ENCODE assay signal across 24 mouse cellular contexts in the genomic region with DNA sequence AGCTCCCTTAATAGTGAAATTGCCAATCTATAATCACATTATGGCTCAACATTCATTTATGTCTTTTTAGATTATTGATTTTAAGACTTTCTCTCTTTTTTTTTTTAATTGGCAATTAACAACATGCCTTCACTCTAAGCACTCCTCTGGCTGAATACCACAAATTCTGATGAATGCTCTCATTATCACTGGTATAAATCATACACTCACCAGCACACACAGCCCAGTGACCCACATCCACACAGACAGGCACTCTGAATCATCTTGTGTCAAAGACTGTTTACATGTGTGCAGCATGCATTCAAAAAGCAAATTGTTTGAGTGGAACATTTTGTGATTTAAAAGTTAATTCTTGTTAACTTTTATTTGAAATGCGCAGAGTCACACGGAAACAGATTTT.
DNase-seq lines count a peak whose midpoint lies in the region; ATAC-seq lines count a peak whose summit lies in the region.
"Had no signal": no experiment of that assay in that cellular context is flagged by ENCODE, and none has a peak within 500 bp of the region (broad histone marks: within the 10 kb centered on the region; RNA-seq: fewer than 3 reads in every experiment).

No protein-coding gene starts in this region.

- ATAC-seq in forebrain, embryonic 11.5 days (replicated peaks; ENCODE audit: low FRiP score) = 0 out of 2 replicates have a peak, but pooled peaks have one; percentile 60
- no peak for ATAC-seq in forebrain, embryonic 12.5 days (ENCODE audit: low FRiP score)
- ATAC-seq in forebrain, embryonic 14.5 days = no peak
- ATAC-seq: CD4-positive, CD25-positive, alpha-beta regulatory T cell, adult 4 months; forebrain, embryonic 15.5 days; forebrain, postnatal 0 days had no signal

- no peaks in the 10 kb centered on the region for H3K27me3 ChIP-seq in forebrain, embryonic 11.5 days (ENCODE audit: control insufficient read depth, insufficient read depth, low read length)
- no peaks in the 10 kb centered on the region for H3K27me3 ChIP-seq in forebrain, embryonic 12.5 days
- H3K27me3 ChIP-seq in forebrain, embryonic 14.5 days (replicated peaks; ENCODE audit: control insufficient read depth, insufficient read depth, low read length) = no peaks in the 10 kb centered on the region
- H3K27me3 ChIP-seq: CH12.LX; embryonic facial prominence, embryonic 13.5 days; embryonic facial prominence, embryonic 15.5 days; forebrain, embryonic 15.5 days had no signal

- no peaks in the 10 kb centered on the region for H3K36me3 ChIP-seq in forebrain, embryonic 11.5 days (ENCODE audit: control insufficient read depth, insufficient read depth, low read length)
- no peaks in the 10 kb centered on the region for H3K36me3 ChIP-seq in forebrain, embryonic 12.5 days (replicated peaks)
- H3K36me3 ChIP-seq in forebrain, embryonic 14.5 days (ENCODE audit: control insufficient read depth, insufficient read depth, low read length) = no peaks in the 10 kb centered on the region
- H3K36me3 ChIP-seq: embryonic facial prominence, embryonic 13.5 days; embryonic facial prominence, embryonic 15.5 days; forebrain, embryonic 10.5 days; forebrain, embryonic 15.5 days; G1E had no signal

- H3K9ac ChIP-seq in forebrain, embryonic 11.5 days (ENCODE audit: low read length) = no peak overlapping the region
- no peak overlapping the region for H3K9ac ChIP-seq in forebrain, embryonic 12.5 days
- H3K9ac ChIP-seq in forebrain, embryonic 14.5 days (ENCODE audit: low read length) = no peak overlapping the region
- H3K9ac ChIP-seq: embryonic facial prominence, embryonic 13.5 days; embryonic facial prominence, embryonic 15.5 days; forebrain, embryonic 15.5 days; forebrain, postnatal 0 days had no signal

- no peaks in the 10 kb centered on the region for H3K9me3 ChIP-seq in forebrain, embryonic 11.5 days (ENCODE audit: control insufficient read depth, low read length)
- no peaks in the 10 kb centered on the region for H3K9me3 ChIP-seq in forebrain, embryonic 12.5 days
- H3K9me3 ChIP-seq in forebrain, embryonic 14.5 days (replicated peaks; ENCODE audit: control insufficient read depth, low read length) = no peaks in the 10 kb centered on the region
- H3K9me3 ChIP-seq: embryonic facial prominence, embryonic 13.5 days; embryonic facial prominence, embryonic 15.5 days; forebrain, embryonic 10.5 days; forebrain, embryonic 15.5 days; G1E had no signal

- DNase-seq in forebrain, embryonic 11.5 days (ENCODE audit: low spot score) = no peak
- peak; percentile 49 for DNase-seq in retina, embryonic 14.5 days (ENCODE audit: low spot score)
- DNase-seq in cerebellum, postnatal 36 days = no peak
- no peak for DNase-seq in forebrain, embryonic 14.5 days (ENCODE audit: low spot score)
- DNase-seq: adrenal gland, adult 2 months; adrenal gland, postnatal 10 days; adrenal gland, postnatal 25 days; B cell, adult 2 months; cerebellum, adult 11-12 months; cerebellum, adult 2 months; cerebellum, adult 9-10 months; cerebellum, postnatal 10 days; cerebellum, postnatal 25 days; embryo, embryonic 11 days; forebrain, postnatal 0 days had no signal

- no peaks in the 10 kb centered on the region for H3K4me1 ChIP-seq in forebrain, embryonic 11.5 days (replicated peaks; ENCODE audit: control insufficient read depth, insufficient read depth, low read length)
- H3K4me1 ChIP-seq in forebrain, embryonic 12.5 days = no peaks in the 10 kb centered on the region
- H3K4me1 ChIP-seq in forebrain, embryonic 14.5 days (ENCODE audit: control insufficient read depth, insufficient read depth, low read length) = no peaks in the 10 kb centered on the region
- H3K4me1 ChIP-seq: embryonic facial prominence, embryonic 13.5 days; embryonic facial prominence, embryonic 15.5 days; forebrain, embryonic 10.5 days; forebrain, embryonic 15.5 days had no signal

- H3K27ac ChIP-seq in forebrain, embryonic 11.5 days (ENCODE audit: low read depth, low read length) = no peak overlapping the region
- no peak overlapping the region for H3K27ac ChIP-seq in forebrain, embryonic 12.5 days
- no peak overlapping the region for H3K27ac ChIP-seq in forebrain, embryonic 14.5 days (ENCODE audit: low read depth, low read length)
- H3K27ac ChIP-seq: embryonic facial prominence, embryonic 13.5 days; embryonic facial prominence, embryonic 15.5 days; forebrain, embryonic 10.5 days; forebrain, embryonic 15.5 days had no signal

- 99% methylated on average over 2 of the region's 2 CpGs for WGBS in forebrain, embryonic 11.5 days
- 85% methylated on average over 2 of the region's 2 CpGs for WGBS in forebrain, embryonic 12.5 days
- 86% methylated on average over 2 of the region's 2 CpGs for whole genome bisulfite sequencing in forebrain, embryonic 14.5 days

- H3K4me3 ChIP-seq in forebrain, embryonic 11.5 days (ENCODE audit: low read depth, low read length) = no peak overlapping the region
- no peak overlapping the region for H3K4me3 ChIP-seq in forebrain, embryonic 12.5 days (replicated peaks)
- no peak overlapping the region for H3K4me3 ChIP-seq in forebrain, embryonic 14.5 days (ENCODE audit: low read depth, low read length)
- H3K4me3 ChIP-seq: embryonic facial prominence, embryonic 13.5 days; embryonic facial prominence, embryonic 15.5 days; erythroblast, embryonic 14.5 days; forebrain, embryonic 10.5 days; forebrain, embryonic 15.5 days had no signal

- H3K4me2 ChIP-seq in forebrain, embryonic 11.5 days (ENCODE audit: low read depth, low read length, severe bottlenecking) = no peak overlapping the region
- no peak overlapping the region for H3K4me2 ChIP-seq in forebrain, embryonic 12.5 days
- no peak overlapping the region for H3K4me2 ChIP-seq in forebrain, embryonic 14.5 days (ENCODE audit: low read length)
- H3K4me2 ChIP-seq: embryonic facial prominence, embryonic 13.5 days; embryonic facial prominence, embryonic 15.5 days; forebrain, embryonic 15.5 days had no signal
